Mouse (Mus musculus): ENCODE results near the gene Vmn1r46. TPM values are rescaled to one million over a fixed set of nuclear protein-coding genes. Genes with fewer than 3 reads are reported as not detected.
"Not testable (repeated sequence)": the region's sequence is repeated elsewhere in the genome, so short reads cannot be mapped to it uniquely, and the experiment has no call there.

The Vmn1r46 gene
- not detected in 2 replicates for polyA plus RNA-seq (2015; fragmentation: Nextera tagmentation; extraction: Ambion mirVana)

DNA sequence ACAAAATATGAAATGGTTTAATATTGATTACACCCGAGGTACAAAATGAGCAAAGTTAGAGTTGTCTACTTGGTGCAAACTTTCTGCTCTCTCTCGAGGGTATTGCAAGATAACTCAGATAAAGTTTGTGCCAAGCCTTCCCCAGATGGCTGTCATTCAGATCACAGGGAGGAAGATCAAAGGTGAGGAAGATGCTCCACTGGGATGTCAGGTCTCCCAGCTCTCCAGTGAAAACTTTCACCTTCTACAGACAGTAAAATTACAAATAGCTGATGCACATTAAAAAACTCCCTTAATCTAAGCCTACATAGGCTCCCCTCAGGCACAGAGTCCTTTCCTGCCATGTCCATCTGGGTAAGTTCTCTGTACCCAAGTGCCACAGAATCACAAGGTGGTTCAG is at the start of gene Vmn1r46:
Gene Vmn1r46, plus strand, starts transcription at position 301 of the 400 bp plus-strand sequence.
- no peaks in the 10 kb centered on the region for H3K36me3 ChIP-seq
- no peak within 1 kb of the TSS for H3K4me3 ChIP-seq (replicated peaks)
- no peak within 1 kb of the TSS for H3K9ac ChIP-seq
- no peaks in the 10 kb centered on the region for H3K27me3 ChIP-seq
- H3K4me1 ChIP-seq = no peaks in the 10 kb centered on the region
- no peaks in the 10 kb centered on the region for H3K9me3 ChIP-seq (replicated peaks)
- ATAC-seq (replicated peaks; ENCODE audit: low FRiP score) = no peak
- no peak within 1 kb of the TSS for H3K4me2 ChIP-seq
- no peak within 1 kb of the TSS for H3K27ac ChIP-seq
- 64% methylated on average over 2 of the region's 2 CpGs for WGBS

DNA sequence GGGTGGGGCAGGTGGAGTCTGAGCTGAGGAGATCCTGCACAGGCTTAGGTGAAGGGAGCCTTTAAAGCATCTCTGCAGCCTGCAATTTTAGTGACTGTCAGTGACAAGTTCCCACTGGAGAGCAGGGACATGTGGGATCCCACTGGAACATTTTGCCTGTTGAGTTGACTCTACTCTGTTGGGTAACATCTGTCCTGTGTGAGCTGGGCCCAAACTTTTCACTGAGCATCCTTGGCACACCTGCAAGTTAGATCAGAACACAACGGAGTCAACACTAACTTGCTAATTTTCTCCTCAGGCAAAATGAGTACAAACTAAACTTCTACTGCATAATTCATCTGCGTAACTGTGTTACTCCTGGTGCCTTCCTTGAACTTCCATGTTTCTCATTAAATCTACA is 28.6 kb upstream of the Vmn1r46 start, which contains the start of gene Vmn1r45:
Gene Vmn1r45, minus strand, starts transcription at position 101 of the 400 bp plus-strand sequence.
- H3K27me3 ChIP-seq; H3K4me3 ChIP-seq (replicated peaks); H3K9ac ChIP-seq; ATAC-seq (replicated peaks; ENCODE audit: low FRiP score); H3K9me3 ChIP-seq (replicated peaks); H3K4me1 ChIP-seq; H3K4me2 ChIP-seq; H3K27ac ChIP-seq; H3K36me3 ChIP-seq: not testable (repeated sequence)
- WGBS = 88% methylated on average over 2 of the region's 2 CpGs

DNA sequence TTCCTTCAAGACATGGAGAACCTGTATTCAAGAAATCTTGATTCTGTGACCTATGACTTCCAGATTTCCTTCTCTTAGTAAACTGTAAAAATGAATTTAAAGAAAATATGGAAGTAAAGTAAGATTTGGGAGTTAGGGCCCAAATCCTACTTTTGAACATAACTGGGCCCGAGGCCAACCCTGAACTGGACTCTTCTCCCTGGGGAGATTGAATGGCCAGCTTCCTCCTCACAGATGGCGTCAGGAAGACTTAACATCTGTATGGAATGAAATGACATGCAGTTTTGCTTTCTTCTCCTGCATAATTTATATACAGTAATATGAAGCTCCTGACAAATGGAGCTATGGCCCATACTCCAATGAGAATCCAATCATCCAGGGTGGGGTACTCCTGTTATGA is 28.2 kb upstream of the Vmn1r46 start:
- H3K9me3 ChIP-seq (replicated peaks) = peaks cover 6% of the 10 kb centered on the region
- no peak overlapping the region for H3K9ac ChIP-seq
- H3K4me3 ChIP-seq (replicated peaks) = no peak overlapping the region
- H3K27me3 ChIP-seq = no peaks in the 10 kb centered on the region
- H3K36me3 ChIP-seq = no peaks in the 10 kb centered on the region
- H3K4me1 ChIP-seq = no peaks in the 10 kb centered on the region
- ATAC-seq (replicated peaks; ENCODE audit: low FRiP score) = no peak
- no peak overlapping the region for H3K4me2 ChIP-seq
- 84% methylated on average over 2 of the region's 2 CpGs for WGBS
- no peak overlapping the region for H3K27ac ChIP-seq

DNA sequence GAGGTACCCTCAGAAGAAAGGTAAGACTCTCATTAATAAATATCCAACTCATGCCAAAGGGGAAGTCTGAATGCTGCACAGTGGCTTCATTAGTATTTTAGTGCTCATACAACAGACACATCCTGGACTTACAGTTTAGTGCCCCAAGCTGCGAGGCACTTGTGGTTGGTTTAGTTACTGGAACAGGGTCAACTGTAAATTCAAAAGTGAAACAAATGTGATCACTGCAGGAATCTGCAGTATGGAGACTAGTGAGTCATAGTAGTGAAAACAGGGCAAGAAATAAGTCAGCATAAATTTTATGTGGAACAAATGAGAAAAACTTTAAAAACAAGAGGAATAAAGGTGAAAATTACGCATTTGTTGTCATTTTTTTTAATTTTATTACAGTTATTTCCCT is 15.6 kb upstream of the Vmn1r46 start:
- H3K4me2 ChIP-seq = no peak overlapping the region
- no peak overlapping the region for H3K4me3 ChIP-seq (replicated peaks)
- no peak overlapping the region for H3K9ac ChIP-seq
- H3K36me3 ChIP-seq = no peaks in the 10 kb centered on the region
- H3K9me3 ChIP-seq (replicated peaks) = no peaks in the 10 kb centered on the region
- ATAC-seq (replicated peaks; ENCODE audit: low FRiP score) = no peak
- H3K27ac ChIP-seq = no peak overlapping the region
- WGBS = 69% methylated on average over 2 of the region's 2 CpGs
- H3K4me1 ChIP-seq = no peaks in the 10 kb centered on the region
- H3K27me3 ChIP-seq = no peaks in the 10 kb centered on the region

DNA sequence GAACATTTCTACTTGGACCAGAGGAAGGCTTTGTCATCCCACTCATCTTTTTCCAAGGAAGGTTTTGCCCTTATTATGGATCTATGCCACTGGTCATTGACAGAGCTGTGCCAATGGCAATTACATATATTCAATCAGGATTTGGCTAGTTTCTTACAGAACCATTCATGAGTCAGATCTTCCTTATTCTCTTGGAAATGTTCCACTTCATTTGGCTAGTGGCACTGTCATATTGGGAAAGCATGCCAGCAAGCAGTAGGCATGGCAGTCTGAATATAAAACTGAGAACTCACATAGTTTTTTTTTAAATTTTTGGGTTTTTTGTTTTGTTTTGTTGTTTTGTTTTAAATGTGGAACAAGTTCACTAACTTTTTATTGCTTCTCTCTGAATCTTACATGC is 2.8 kb upstream of the Vmn1r46 start:
- Histone ChIP-seq H3K4me3 (replicated peaks) (no peak overlapping the region), H3K9ac (no peak overlapping the region), H3K4me1 (no peaks in the 10 kb centered on the region), H3K36me3 (no peaks in the 10 kb centered on the region), H3K9me3 (replicated peaks) (no peaks in the 10 kb centered on the region), H3K27ac (no peak overlapping the region), H3K4me2 (no peak overlapping the region), H3K27me3 (no peaks in the 10 kb centered on the region)
- ATAC-seq (replicated peaks; ENCODE audit: low FRiP score) = no peak

DNA sequence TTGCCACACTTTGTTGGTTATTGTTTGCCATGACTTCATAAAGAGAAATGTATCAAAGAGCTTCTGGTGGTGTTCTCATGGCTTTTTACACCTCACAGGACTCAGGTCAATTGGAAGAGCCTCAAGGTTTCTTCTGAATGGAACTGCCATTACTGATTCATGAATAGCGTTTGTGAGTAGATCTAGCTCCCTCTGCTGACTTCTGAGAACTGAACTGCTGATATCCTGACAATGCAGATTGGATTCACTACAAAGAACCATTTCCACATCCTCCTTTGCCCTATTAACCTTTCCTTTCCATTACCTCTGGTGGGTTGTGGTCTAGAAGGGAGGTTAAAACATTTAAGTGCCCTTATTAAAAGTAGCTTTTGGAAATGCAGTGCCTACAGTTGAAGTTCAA is 16.9 kb downstream of the Vmn1r46 start:
- WGBS = 27% methylated on average over 1 of the region's 1 CpGs
- no peak overlapping the region for H3K27ac ChIP-seq
- H3K4me1 ChIP-seq = no peaks in the 10 kb centered on the region
- H3K27me3 ChIP-seq = no peaks in the 10 kb centered on the region
- no peak for ATAC-seq (replicated peaks; ENCODE audit: low FRiP score)
- no peak overlapping the region for H3K9ac ChIP-seq
- H3K4me2 ChIP-seq = no peak overlapping the region
- no peaks in the 10 kb centered on the region for H3K36me3 ChIP-seq
- no peak overlapping the region for H3K4me3 ChIP-seq (replicated peaks)
- H3K9me3 ChIP-seq (replicated peaks) = no peaks in the 10 kb centered on the region

DNA sequence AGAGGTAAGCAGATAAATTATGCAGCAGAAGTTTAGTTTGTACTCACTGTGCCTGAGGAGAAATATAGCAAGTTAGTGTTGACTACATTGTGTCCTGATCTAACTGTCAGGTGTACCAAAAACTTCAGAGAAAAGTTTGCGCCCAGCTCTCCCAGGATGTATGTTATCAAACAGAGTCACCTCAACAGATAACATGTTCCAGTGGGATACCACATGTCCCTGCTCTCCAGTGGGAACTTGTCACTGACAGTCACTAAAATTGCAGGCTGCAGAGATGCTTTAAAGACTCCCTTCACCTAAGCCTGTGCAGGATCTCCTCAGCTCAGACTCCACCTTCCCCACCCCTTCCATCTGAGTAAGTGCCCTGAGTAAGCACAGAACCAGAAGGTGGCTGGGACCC is 46.7 kb downstream of the Vmn1r46 start, which contains the start of gene Vmn1r47:
Gene Vmn1r47, plus strand, starts transcription at position 301 of the 400 bp plus-strand sequence.
- not testable (repeated sequence) for H3K4me3 ChIP-seq (replicated peaks); ATAC-seq (replicated peaks; ENCODE audit: low FRiP score); H3K9ac ChIP-seq; H3K27me3 ChIP-seq; H3K4me1 ChIP-seq; H3K9me3 ChIP-seq (replicated peaks); H3K36me3 ChIP-seq; H3K4me2 ChIP-seq; H3K27ac ChIP-seq
- WGBS = 90% methylated on average over 1 of the region's 1 CpGs

Other genes with a start within 250 kb of the Vmn1r46 start
- gene Vmn1r41, start 228.5 kb upstream of the Vmn1r46 start, polyA plus RNA-seq (2015; fragmentation: Nextera tagmentation; extraction: Ambion mirVana) = not detected in 2 replicates
- gene Vmn1r42, start 92.9 kb upstream of the Vmn1r46 start, polyA plus RNA-seq (2015; fragmentation: Nextera tagmentation; extraction: Ambion mirVana) = not detected in 2 replicates
- not detected in 2 replicates for gene Vmn1r43, start 92.9 kb upstream of the Vmn1r46 start, polyA plus RNA-seq (2015; fragmentation: Nextera tagmentation; extraction: Ambion mirVana)
- gene Vmn1r44, start 85.7 kb upstream of the Vmn1r46 start, polyA plus RNA-seq (2015; fragmentation: Nextera tagmentation; extraction: Ambion mirVana) = not detected in 2 replicates
- not detected in 2 replicates for gene Vmn1r45, start 28.7 kb upstream of the Vmn1r46 start, polyA plus RNA-seq (2015; fragmentation: Nextera tagmentation; extraction: Ambion mirVana)
- gene Vmn1r47, start 46.8 kb downstream of the Vmn1r46 start, polyA plus RNA-seq (2015; fragmentation: Nextera tagmentation; extraction: Ambion mirVana) = not detected in 2 replicates
- not detected in 2 replicates for gene Vmn1r48, start 67.5 kb downstream of the Vmn1r46 start, polyA plus RNA-seq (2015; fragmentation: Nextera tagmentation; extraction: Ambion mirVana)
- not detected in 2 replicates for gene Vmn1r49, start 109.2 kb downstream of the Vmn1r46 start, polyA plus RNA-seq (2015; fragmentation: Nextera tagmentation; extraction: Ambion mirVana)
- not detected in 2 replicates for gene Vmn1r50, start 132.1 kb downstream of the Vmn1r46 start, polyA plus RNA-seq (2015; fragmentation: Nextera tagmentation; extraction: Ambion mirVana)
- not detected in 2 replicates for gene Vmn1r51, start 153.3 kb downstream of the Vmn1r46 start, polyA plus RNA-seq (2015; fragmentation: Nextera tagmentation; extraction: Ambion mirVana)
- not detected in 2 replicates for gene Vmn1r52, start 205.5 kb downstream of the Vmn1r46 start, polyA plus RNA-seq (2015; fragmentation: Nextera tagmentation; extraction: Ambion mirVana)
- gene V1ra8, start 233.5 kb downstream of the Vmn1r46 start, polyA plus RNA-seq (2015; fragmentation: Nextera tagmentation; extraction: Ambion mirVana) = not detected in 2 replicates